Mouse (Mus musculus) mouse trophoblast stem cell (cell line): Measurements from ENCODE around the gene Fchsd2.

ENCODE experiments used
- in situ Hi-C, 2 experiments: fragments of 300-500 bp; cut with MseI, MboI; formaldehyde crosslinking; loops; 2 replicates in 1 of 2; 3 replicates in 1 of 2; pipeline ENCODE4 v1.15.1; 2025

The Fchsd2 gene

DNA sequence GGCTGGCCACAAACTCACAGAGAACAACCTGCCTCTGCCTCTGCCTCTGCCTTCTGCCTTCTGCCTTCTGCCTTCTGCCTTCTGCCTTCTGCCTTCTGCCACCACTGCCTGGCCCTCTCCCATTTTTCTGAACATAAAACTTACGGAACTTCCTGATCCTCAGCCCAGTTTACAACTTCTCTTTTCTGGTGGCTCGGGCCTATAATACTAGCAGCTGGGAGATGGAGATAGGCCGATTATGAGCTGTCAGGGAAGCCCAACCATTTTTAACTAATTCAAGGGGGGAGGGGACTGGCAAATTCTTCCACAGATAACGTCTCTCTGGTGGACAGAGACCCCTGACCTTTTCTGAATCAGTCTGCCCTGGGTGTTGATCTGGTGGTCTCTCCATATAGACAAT is 22.3 kb upstream of the Fchsd2 start:
- in situ Hi-C loops, result no loop called here

DNA sequence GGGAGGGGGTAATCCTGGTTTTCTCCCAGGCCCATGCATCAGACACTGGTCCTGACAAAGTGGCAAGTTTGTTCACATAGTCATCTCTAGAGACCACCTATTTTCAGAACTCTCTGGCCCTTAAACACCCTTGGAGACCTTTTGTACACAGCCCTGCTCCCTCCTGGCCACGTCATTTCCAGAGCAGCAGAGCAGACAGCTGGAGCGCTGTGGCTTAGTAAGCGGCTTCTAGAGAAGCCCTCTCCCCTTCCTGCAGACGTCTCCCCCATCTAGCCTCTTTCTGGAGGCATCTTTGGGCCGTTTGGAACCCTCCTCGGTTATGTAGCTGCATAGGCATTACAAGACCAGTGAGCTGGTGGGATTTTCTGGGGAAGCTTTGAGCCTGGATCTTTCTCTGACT is 21.6 kb upstream of the Fchsd2 start:
- in situ Hi-C loops, result no loop called here

DNA sequence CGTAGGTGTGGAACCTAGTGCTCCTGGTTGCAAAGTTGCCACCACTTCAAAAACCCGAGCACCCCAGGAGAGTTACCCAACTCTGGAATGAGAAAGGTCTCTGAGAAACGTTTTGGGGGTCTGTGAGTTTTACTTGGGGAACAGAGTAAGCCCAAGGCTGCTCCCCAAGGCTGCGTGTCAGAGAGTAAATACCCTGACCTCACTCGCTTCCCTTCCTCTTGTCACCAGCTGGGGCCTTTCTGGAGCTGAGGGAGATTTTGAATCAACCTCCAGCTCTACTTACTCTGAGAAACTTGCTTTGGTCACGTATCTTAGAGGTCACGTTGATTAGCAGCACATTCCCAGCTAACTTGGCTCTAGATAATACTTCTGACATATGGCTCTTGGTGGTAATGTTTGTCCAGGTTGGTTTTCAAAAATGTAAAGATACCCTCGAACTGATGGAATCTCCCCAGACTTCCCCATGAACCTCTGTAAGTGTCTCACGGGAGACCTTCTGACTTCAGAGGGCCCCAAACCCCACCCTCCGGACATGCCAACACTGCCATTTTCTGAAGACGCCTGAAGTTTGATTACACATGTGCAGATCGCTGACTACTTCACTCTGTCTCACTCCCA is 20.4 kb upstream of the Fchsd2 start:
- in situ Hi-C loops, result no loop called here

DNA sequence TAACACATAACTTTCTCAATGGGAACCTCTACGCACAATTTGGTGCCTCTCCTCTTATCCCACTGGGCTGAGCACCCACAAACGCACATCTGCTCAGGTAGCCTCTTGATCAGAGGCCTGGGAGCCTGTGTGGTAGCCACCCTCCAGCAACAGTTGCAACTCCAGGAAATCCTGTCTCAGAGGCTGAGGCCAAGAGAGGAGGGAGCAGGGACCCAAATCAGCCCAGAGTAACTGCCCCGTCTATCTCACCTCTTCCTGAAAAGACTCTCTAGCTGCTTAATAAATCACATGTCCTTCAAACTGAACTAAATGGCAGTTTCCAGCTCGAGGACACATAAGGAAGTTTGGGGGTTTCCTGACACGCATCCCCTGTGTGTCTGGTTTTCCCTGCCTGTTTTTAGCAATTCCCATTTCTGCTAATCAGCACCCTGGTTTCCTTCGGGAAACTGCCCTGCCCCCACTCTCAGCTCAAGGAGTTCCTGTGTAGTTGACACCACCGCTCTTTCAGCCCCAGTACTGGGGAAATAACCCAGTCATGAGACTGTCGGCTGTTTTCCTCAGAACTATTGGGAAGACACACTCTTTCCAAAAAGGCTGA is 18.4 kb upstream of the Fchsd2 start:
- in situ Hi-C loops, result no loop called here

DNA sequence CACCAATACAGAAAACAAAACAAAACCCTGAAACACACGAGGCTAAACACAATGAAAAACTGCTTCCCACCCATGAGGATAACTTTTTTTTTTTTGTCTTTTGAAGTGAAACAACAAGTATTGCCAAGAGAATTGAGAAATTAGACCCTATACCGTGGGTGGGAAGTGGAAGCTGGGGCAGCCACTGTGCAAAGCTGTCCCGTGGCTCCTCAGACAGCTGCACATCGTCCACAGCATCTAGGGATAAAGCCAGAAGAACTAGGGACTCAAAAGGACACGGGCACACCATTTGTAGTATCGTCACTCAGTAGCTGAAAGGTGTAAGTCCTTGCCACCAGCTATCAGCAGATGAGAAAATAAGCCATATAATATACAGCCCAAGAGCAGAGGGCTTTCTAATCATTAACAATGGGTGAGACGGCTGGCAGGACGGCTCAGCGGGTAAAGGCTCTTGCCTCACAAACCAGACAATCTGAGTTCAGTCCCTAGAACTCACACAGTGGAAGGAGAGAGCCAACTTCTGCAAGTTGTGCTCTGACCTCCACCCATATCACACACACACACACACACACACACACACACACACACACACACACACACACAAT is 9.0 kb upstream of the Fchsd2 start:
- in situ Hi-C loops, result no loop called here

DNA sequence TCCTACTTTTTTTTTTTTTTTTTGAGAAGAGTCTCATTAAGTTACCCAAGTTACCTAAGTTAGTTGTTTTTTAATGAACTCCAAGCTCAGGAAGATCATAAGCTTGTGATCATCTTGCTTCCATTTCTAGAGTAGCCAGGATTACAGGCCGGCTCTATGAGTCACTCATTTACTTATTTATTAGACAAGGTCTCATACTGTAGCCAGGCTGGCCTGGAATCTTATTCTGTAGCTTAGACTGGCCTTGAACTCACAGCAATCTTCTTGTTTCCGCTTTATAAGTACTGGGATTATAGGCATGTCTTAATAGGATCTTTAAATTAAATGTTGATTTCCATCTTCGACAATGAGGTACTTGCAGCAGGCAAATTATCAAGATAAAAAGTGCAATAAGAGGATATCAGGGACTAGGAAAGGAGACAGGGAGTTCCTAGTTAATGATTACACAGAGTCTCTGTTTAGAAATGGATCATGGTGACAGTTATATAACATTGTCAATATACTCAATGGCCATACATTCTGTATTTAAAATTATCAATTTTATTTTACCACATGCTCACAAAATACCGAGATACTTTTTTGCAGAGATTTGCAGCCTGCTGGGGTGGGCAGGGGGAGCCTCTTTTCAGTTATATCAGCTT is 7.7 kb upstream of the Fchsd2 start:
- in situ Hi-C loops, result no loop called here

DNA sequence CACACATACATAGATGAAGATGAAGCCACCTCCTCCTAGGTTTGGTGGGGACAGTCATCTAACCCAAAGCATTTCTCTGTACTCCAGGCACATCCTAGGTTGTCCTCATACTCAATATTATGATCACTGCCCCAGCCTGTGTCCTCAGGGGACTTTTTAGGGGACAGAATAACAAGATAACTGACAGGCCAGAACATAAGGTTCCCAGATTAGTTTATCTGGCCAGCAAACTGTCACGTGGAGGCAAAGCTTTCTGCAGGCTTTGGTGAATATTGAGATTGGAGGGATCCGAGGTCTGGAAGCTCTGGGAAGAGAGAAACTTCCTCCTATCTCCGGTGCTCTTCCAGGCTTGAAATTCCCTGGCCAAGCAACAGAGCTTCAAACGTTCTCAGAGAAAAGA is 6.9 kb upstream of the Fchsd2 start:
- in situ Hi-C loops, result no loop called here

DNA sequence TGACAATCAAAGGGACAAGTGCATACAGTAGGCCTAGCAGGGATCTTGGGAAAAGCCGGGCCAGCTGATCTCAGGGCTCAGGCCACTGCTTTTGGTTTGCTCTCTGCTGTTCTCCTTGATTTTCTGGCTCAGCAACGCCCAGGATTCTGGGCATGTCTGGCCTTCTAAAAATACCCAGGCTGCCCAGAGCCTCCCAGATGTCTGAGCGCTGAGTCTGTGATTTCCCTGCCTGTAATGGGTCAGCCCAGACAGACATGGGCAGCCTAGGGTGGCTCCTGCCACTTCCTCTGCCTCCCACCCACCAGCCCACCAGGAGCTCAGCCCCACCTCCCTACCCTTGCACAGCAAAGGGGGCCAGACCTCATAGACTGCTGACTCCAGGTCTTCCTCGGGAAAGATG is 4.0 kb upstream of the Fchsd2 start:
- in situ Hi-C loops, result no loop called here

DNA sequence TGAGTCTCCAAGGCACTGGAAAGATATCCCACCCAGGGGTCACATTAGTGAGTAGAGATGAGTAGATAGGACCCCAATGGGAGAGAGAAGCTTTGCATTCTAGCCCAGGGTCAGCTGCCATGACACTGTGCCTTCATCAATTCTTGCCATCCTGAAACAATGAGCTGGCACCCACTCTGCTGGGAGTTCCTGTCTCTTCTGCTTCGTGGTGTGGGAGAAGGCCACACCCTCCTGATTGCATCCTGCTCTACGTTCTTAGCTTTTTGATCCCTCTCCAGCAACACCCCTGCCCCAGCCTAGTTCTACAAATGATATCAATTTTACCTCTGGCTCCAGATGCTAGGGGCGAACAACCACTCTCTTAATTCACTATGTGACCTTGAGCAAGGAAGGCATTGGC is 3.4 kb upstream of the Fchsd2 start:
- in situ Hi-C loops, result no loop called here

DNA sequence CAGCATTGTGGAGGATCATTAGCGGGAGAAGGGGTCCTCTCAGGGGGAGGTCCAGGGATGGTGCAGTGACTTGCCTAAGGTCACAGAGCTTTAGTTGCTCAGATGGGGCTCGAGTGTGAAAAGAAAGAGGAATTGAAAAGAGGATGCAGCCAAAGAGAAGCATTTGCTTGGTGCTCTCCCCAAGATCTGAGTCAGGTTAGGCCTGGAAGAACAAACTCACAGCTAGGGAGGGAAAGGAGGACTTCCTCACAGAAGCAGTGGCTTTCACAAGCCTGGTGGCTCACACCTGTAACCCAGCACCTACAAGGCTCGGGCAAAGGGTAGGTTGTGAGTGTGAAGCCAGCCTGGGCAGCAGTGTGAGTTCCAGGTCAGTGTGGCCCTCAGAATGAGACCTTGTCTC is 568 bp downstream of the Fchsd2 start:
- in situ Hi-C loops, result no loop called here

DNA sequence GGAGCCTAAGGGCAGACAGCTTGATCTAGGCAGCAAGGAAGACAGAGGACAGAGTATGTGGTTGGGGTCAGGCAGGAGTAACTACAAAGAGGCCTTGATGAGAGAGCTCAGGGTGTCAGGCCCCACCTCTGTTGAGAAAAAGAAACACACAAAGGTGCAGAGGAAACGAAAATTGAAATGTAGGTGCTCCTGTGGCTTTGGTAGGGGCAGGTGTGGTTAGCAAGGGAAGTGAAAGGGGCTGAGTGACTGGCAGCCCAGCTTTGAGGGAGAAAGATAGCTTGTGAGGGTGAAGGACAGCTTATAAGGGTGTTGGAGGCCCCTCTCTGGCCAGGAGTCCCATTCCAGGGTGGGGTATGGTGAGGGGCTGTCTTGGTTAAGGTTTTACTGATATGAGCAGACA is 2.1 kb downstream of the Fchsd2 start:
- in situ Hi-C loops, result no loop called here

DNA sequence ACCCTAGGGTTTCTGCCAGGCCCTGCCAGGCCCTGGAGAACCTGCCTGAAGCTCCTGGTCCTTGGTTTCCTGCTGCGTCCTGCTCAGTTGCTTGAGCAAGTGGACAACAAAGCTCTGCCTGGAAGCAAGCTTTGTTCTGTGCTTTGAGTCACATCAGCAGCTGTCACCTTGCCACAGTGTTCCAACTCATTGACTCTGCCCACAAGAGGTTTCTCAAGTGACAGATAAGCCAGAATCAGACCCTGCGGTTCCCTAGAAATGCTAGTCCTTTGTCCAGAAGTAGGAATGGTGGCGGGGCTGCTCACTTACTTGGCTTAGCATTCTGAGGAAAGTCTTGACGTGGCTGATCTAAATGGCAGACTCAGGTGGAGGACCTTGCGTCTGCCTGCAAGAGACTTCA is 2.9 kb downstream of the Fchsd2 start:
- in situ Hi-C loops, result no loop called here

DNA sequence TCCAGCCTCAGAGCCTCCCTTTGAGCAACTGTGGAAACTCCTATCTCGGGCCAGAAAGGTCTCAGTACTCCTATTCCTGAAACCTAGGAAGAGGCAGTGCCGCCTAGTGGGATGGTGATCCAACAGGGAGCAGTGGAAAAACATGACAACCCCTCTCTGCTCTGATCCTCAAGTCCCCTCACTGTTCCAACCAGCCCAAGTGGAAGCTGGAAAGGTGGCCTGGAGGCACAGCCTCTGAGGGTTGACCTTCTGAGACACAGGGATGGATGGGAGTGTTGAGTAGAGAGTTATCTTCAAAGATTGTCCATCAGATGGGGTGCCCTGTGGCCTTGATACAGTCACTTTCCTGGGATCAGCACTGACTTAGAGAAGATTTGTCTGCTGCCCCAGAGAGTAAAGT is 3.9 kb downstream of the Fchsd2 start:
- in situ Hi-C loops, result no loop called here

DNA sequence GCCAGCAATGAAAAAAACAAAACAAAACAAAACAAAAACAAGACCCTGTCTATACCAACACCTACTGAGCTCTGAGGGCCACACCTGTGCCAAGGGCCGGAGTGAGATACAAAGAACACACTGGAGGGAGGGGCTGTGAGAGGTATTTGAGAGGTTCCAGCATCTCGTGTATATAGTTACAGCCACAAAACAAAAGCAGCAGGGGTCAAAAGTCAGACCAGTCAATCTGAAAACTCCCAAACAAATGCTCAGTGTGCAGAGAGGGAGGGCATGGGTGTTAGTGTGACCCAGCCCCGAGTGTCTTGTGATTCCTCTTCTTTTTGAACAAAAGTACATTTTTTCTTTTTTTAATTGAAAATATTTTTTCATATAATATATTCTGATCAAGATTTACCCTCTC is 4.4 kb downstream of the Fchsd2 start:
- in situ Hi-C loops, result no loop called here

DNA sequence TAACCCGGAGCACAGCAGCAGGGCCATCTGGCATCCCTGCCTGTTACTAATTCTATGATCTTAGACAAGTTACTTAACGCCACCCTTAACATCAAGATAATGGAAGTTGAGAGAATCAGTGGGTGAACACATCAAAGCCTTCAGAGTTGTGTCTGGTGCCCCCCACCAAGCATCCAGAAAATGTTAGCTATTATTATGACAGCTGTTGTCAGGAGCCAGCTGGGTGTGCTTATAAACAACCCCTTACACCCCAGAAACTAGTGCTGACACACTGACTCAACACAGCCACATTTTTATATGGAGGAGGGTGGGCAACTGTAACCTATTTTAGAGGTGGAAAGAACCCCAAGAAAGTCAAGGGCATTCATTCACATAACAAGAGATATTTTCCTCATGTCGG is 7.3 kb downstream of the Fchsd2 start:
- in situ Hi-C loops, result no loop called here

DNA sequence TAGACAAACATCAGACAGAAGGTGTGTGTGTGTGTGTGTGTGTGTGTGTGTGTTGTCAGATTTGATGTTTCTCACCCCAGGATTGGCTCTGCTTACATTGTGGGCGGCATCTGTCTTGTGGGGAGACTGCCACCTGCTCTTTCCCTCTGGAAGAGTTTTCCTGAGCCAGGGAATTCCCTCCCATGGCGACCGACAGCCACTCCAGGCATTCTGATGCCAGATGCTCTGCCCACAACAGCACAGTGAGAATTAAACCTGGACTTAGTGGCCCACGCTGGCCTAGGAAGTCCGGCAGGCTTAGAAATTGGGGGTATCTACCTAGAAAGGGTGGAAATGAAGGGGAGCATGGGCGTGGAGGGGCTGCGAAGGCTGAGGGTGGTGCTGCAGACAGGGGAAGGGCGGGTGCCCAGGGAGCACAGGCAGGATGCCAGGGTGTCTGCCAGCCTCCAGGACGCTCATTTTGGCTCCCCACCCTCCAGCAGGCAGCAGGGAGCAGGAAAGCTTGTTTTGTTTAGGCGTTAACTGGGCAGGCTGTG is 8.6 kb downstream of the Fchsd2 start:
- in situ Hi-C loops, result no loop called here

DNA sequence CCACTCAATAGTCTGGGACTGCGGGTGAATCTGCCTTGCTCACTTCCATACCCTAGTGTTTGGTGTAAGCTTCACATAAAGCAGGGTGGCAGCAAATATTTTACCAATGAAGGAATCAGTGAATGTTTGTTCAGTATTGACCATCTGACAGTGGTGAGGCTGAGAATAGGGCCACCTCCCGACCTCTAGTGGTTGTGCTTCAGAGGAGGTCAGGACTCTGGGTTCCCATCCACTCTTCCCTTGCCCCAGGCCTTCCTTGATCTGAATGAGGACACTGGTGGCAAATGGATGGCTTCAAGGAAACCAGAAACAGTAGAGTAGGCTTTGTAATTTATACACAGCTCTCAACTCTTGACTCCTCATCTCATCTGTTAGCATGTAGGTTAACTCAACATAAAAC is 14.0 kb downstream of the Fchsd2 start:
- in situ Hi-C loops, result no loop called here

DNA sequence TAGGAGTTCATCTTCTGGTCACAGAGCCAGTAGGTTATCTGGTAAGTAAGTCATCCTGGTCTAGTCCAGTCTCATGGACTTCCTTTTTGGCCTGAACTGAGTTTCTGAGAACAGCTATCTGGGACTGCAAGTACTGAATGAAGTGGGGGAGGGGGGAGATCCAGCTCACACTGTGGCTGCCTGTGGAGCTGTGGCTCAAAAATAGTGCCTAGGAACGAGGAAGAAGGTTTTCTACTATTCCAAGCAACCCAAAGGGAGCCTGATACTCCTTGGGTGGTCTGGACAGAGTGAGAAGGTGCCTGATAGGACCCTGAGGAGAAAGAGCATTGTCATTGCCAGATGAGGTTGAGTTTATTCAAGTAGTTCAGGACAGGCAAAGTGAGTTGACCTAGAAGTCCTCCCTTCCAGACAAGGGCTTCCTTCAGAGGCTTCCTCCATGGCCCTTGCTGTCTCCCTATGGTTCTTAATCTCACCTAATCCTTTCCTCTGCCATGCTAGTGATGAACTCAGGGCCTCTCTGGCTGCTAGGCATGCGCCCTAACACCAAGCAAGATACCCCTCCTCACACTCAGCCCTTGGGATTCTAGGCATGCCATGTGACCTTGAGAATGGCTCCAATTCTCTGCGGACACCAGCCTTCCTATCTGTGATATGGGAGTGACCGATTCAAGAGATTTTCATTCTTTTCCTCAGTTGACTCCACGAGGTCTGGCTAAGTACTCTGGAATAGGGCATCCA is 14.6 kb downstream of the Fchsd2 start:
- in situ Hi-C loops, result no loop called here

DNA sequence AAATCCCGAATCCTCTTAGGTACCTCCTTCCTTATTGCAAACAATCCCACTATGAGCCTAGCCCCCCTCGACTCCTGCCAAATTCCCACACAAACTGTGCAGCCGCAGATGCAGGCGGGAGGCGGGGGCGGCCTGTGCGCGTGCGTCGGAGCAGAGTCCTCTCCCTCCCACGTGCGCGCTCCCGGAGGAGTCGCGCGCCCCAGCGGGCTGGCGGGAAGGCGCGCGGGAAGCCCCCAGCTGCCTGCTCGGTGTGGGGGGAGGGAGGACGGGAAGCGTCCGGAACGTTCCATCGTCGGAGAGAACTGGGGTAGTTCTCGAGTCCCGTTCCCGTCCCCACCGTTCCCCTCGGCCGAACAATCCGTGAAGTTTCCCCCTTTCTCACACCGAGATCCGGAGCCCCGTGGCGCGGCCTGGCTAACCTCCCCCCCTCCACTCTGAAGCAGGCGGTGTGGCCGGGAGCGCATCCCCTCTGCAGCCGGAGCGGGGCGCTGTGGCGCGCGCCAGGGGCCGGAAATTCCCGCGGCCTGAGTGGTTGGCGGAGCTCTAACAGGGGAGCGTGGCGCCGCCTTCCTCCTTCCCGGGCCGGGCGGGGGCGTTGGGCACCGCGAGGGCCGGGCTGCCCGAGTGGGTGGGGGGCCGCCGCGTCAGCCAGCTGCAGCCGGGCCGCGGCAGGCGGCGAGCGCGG is 15.4 kb downstream of the Fchsd2 start:
- in situ Hi-C loops, result no loop called here

DNA sequence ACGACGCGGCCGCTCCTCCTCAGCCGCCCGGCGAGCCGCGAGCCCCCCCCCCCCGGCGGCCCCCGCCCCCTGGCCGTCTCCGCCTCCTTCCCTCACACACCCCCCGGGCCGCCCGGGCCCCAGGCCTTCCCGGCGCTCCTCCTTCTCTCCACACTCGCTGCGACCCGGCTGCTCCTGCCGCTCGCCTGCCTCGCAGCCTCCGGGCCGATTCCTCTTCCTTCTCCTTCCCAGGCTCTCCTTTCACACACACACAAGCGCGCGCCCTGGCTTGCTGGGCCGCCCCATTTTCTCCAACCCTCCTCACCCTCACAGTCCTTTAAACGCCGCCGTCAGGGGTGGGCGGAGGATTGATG is 16.0 kb downstream of the Fchsd2 start:
- in situ Hi-C loops, result no loop called here

DNA sequence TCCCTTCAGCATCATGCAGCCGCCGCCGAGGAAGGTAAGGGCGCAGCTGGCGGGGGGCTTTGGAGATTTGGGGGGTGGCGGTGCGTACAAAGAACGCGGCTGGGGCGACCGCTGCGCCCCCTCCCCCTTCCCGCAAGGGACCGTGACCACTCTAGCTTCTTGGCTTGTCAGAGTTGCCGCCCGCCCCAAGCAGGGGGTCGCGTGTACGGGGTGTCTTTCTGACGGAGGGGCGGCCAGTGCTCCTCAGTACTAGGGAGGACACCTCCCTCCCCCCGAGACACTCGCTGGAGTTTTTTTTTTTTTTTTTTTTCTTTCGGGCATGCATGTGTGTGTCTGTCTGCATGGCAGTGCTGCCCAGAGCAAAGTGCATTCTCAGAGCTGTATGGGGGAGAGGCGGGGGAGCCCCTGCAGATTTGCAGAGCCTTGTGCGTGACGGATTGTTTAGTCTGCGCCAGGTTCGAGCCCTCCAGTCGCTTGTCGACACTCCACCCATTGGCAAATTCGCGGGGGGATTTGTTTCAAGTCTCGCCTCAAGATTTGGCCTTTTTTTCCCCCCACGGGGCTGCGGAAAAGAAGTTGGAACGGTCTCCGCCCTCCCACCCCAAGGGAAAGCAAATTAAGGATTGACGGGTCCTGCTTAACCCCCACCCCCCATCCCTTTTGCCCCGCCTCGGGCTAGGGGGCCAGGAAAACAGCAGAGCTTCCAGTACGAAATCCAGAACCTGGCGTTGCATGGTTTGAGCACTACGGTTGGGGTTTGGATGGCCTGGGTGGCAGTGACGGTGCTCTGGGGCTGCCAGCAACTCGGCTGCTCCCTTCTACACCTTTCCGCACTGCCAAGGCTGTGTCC is 16.6 kb downstream of the Fchsd2 start:
- in situ Hi-C loops, result no loop called here
